Mouse (Mus musculus) heart, postnatal 36 days (tissue): Measurements from ENCODE around the gene Smarcad1. TPM values are rescaled to one million over a fixed set of nuclear protein-coding genes. Genes with fewer than 3 reads are reported as not detected.
"Not testable (repeated sequence)": the region's sequence is repeated elsewhere in the genome, so short reads cannot be mapped to it uniquely, and the experiment has no call there.

Source experiments
- DNase-seq, 2 experiments: peaks; one replicate each; pipeline ENCODE4 v3.0.0; 2021 to 2022
- intact Hi-C: fragments of 180-260 bp; cut with DNase I; formaldehyde crosslinking; loops from one replicate; pipeline ENCODE4 v1.15.1; 2025
- total RNA-seq, 2 experiments: library from RNA; stranded (reverse); gene quantifications; 2 replicates each; pipeline ENCODE4 v1.2.3; 2021

Gene Smarcad1
- 10 to 100 TPM; 19.0 to 20.3 TPM for total RNA-seq

- peak; percentile 88 to 93 for DNase-seq
- intact Hi-C loops, result loop anchor here (10.0 kb wide), 1 partner anchor 1492 kb away; the partner anchor contains the start of gene Mad2l1
Observed at GRCm38 (mm10) chr6:65042491-65043171, at the start of gene Smarcad1. TSS of gene Smarcad1 (plus strand) at chr6:65042583.

GRCm38 (mm10) chr6:64996824-64997421, 45.5 kb upstream of the Smarcad1 start:
- intact Hi-C loops, result no loop called here
- DNase-seq, result no peak

DNA sequence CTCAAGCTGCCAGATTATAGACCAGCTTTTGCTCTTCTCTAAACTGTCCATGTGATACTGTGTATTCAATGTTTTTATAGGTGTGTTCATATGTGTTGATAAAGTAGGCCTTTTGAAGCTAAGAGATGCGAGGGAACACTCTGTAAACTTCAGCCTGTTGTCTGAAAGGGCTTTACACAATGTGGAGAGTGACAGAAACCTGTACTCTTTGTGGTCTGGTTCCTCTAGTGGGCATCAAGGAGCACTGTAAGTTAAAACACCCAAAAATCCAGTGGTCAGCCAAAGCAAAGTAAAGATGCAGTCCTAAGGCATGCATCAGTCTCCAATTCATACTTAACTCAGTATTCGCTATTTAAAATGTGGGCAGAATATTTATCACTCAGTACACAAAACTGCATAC, 44.6 kb upstream of the Smarcad1 start:
- DNase-seq, result no peak
- intact Hi-C loops, result no loop called here

DNA sequence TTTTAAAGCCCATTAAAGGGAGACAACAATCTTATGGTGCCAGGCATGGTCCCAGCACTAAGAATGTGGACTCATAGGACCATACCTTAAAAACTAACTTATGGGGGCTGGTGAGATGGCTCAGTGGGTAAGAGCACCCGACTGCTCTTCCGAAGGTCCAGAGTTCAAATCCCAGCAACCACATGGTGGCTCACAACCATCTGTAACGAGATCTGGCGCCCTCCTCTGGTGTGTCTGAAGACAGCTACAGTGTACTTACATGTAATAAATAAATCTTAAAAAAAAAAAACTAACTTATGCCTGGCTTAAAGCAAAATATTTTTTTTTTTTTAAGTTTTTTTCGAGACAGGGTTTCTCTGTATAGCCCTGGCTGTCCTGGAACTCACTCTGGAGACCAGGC, 41.6 kb upstream of the Smarcad1 start:
- DNase-seq, intact Hi-C loops: not testable (repeated sequence)

DNA sequence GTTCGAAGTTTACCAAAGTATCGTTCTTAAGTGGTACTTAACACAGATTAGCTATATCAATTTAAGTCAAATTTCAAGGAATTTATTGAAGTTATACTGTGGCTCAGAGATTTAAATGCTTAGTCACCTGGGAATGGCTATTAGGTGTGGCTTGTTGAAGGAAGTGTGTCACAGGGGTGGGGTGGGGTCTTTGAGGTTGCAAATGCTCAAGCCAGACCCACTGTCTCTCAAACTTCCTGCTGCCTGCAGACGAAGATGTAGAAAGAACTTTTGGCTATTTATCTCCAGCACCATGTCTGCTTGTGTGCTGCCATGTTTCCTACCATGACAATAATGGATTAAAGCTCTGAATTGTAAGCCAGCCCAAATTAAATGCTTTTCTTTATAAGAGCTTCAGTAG, 40.2 kb upstream of the Smarcad1 start:
- intact Hi-C loops, result no loop called here
- no peak for DNase-seq

GRCm38 (mm10) chr6:65008836-65009235, 33.5 kb upstream of the Smarcad1 start:
- no peak for DNase-seq
- intact Hi-C loops, result no loop called here

GRCm38 (mm10) chr6:65011444-65011990, 30.9 kb upstream of the Smarcad1 start:
- no peak for DNase-seq
- intact Hi-C loops, result no loop called here

- DNase-seq, result no peak
- intact Hi-C loops, result no loop called here
Observed at GRCm38 (mm10) chr6:65012142-65012541, 30.2 kb upstream of the Smarcad1 start.

DNA sequence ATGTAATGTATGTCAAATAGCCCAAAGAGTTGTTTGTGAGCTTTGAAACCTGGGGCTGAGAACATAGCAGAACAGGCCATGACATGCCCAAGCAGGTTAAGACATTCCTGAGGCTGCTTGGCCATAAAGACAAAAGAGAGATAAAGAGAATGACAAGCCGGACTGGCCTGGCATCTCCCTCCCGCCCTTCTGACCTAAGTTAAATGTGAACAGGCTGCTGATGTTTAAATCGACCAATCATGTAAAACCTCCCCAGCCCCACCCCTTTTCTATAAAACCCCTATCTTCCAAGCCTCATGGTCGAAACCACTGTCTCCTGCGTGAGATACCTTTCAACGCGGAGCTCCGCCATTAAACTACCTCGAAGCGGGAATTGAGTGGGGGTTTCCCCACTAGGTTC, 24.8 kb upstream of the Smarcad1 start:
- intact Hi-C loops, result no loop called here
- no peak for DNase-seq

GRCm38 (mm10) chr6:65018966-65019365, 23.4 kb upstream of the Smarcad1 start:
- intact Hi-C loops, DNase-seq: not testable (repeated sequence)

DNA sequence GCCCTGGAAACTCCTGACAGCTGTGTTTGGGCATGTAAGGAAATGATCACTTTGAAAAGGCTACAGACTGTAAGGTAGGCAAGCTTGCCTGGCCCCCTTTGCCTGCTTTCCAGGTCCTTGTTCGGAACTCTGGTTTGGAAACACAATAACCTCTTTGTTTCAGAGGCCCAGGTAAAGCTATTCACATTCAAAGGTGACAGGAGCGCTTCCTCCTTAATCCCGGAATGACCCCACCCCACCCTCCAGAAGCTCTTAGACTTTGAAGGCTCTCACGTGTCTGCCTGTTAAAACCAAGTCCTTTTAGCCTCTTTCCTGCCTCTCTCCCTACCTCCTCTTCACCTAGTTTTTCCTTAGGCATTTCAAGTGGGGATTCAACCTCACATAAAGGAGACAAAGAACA, 20.5 kb upstream of the Smarcad1 start:
- no peak for DNase-seq
- intact Hi-C loops, result no loop called here

GRCm38 (mm10) chr6:65023053-65023452, 19.3 kb upstream of the Smarcad1 start:
- intact Hi-C loops, result no loop called here
- no peak for DNase-seq

- DNase-seq, result no peak
- intact Hi-C loops, result no loop called here
Observed at GRCm38 (mm10) chr6:65024668-65025067, 17.7 kb upstream of the Smarcad1 start.

GRCm38 (mm10) chr6:65025130-65025529, 17.3 kb upstream of the Smarcad1 start:
- intact Hi-C loops, result no loop called here
- DNase-seq, result no peak

DNA sequence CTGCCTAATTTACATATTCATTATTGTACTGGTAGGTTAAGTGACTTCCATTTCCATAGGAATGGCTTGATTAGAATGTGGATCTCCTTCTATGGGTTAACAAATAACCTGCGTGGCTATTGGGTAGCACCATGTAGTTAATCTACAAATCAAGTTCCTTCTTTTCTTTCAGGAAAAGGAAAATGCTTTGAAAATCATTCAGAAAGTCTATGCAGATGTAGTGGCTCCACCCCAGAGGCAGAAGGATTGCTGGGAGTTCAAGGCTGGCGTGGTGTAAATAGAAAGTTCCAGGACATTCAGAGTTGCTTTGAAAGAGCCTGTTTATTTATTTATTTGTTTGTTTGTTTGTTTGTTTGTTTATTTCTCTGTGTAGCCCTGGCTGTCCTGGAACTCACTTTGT, 7.7 kb upstream of the Smarcad1 start:
- intact Hi-C loops, result no loop called here
- no peak for DNase-seq

DNA sequence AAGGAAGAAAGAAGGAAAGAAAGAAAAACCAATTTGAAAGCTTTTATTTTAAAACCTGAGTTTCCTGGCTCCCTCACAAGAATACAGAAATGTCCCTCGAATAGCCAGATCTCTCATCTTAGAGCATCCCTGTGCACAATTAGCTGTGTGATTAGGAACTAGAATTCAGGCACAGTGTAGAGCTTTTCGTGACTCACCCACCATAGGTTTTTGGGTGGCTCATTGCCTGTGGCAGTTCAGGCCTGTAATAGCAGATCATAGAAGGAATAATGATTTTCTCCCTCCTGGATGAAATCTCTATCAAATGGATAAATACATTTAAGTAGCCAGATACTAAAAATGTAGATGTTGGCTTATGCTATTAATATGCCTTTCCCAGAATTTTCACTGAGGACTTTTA, 6.9 kb upstream of the Smarcad1 start:
- intact Hi-C loops, result no loop called here
- no peak for DNase-seq

DNA sequence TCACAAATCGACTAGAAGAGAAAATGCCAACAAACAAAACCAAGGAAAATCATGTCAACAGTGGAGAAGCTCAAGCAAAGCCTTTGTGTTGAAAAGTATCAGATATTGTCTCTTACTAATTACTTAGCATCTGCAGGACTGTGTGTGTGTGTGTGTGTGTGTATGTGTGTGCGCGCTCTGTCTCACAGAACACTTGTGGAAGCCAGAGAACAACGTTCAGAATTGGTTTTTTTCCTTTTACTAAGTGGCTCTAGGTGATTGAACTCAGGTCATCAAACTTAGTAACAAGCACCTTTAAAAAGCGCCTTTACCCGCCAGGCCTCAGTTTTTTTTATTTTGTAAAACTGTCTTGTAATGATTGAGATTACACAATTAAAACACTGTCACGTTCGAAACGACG, 451 bp upstream of the Smarcad1 start:
- intact Hi-C loops, result loop anchor here (10.0 kb wide), 1 partner anchor 1493 kb away; the partner anchor contains the start of gene Mad2l1
- no peak for DNase-seq

- intact Hi-C loops, result loop anchor here (10.0 kb wide), 1 partner anchor 1492 kb away; the partner anchor contains the start of gene Mad2l1
- no peak for DNase-seq
Observed at GRCm38 (mm10) chr6:65043241-65043640, 858 bp downstream of the Smarcad1 start.

- DNase-seq, result no peak
- intact Hi-C loops, result loop anchor here (10.0 kb wide), 1 partner anchor 1486 kb away; the partner anchor contains the start of gene Mad2l1
Observed at GRCm38 (mm10) chr6:65049100-65049499, 6.7 kb downstream of the Smarcad1 start.

GRCm38 (mm10) chr6:65056620-65057019, 14.2 kb downstream of the Smarcad1 start:
- no peak for DNase-seq
- intact Hi-C loops, result no loop called here

DNA sequence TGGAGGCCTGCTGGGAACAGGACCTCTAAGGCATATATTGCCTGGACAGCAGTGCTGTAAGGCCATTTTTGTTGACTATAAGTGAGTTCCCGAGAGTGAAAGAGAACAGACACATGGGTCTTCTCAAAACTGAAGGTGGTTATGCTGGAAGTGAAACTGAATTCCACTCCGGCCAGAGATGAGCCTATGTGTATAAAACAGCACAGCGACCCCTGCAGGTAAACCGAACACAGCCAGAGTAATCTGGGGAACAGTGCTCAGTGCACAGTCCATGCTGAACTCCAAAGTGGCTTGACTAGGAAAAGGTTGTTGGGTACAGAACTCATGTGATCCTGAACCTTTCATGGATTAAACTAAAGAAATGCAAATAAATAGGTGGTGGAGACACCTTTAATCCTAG, 14.8 kb downstream of the Smarcad1 start:
- intact Hi-C loops, DNase-seq: not testable (repeated sequence)

- no peak for DNase-seq
- intact Hi-C loops, result no loop called here
Observed at GRCm38 (mm10) chr6:65061049-65061448, 18.7 kb downstream of the Smarcad1 start.
